In the genomic region with DNA sequence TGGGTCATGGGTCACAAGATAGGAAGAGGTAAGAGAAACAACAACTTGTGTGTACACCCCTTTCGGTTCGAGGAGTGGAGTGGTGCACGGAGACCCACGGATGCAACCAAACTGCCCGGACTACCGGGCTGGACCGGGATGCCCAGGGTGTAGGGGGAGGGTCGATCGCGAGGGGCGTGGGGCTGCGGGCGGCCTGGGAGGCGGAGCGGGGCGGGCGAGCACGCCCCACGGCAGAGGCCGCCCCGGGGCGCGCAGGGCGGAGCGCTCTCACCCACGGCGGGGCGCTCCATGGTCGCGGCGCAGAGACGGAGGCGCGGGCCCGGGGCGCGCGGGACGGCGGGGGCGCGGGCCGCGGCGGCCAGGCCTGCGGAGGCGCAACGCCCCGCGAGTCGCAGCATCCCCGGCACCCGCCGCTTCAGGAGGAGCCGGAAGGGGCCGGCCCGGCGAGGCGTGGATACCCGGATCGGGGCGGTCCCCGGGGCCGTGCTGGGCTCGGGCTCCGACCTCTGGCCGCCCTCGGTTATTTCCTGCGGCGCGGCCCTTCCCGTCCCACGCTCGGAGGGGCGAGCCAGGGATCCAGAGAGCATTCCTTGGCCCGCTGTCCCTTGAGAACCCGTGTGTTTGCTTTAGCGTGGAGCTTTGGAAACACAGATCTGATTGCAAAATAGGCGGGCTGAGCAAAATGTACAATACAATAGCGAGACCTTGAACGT, we compare ENCODE assay signal across 8 mouse cellular contexts. TPM values are rescaled to one million over a fixed set of nuclear protein-coding genes. Genes with fewer than 3 reads are reported as not detected.
A peak's percentile ranks its signal among the peaks of the same experiment; 100 is the strongest.
DNase-seq lines count a peak whose midpoint lies in the region; ATAC-seq and TF ChIP-seq lines count a peak whose summit lies in the region.

No protein-coding gene starts in this region.

- H3K9ac ChIP-seq in hindbrain, embryonic 16.5 days (ENCODE audit: low read depth, low read length), result peak overlapping the region; percentile 90

- H3K4me2 ChIP-seq in hindbrain, embryonic 16.5 days (ENCODE audit: low read length), result peak overlapping the region; percentile 74

- intact Hi-C loops in gastrocnemius, adult 2 months (cut with DNase I), result no loop called here

- H3K36me3 ChIP-seq in hindbrain, embryonic 16.5 days (ENCODE audit: control insufficient read depth, insufficient read depth, low read length), result no peaks in the 10 kb centered on the region

- TF ChIP-seq POLR2A in cortical plate, adult 2 months (IDR thresholded peaks at IDR 0.05; ENCODE audit: extremely low read depth, insufficient read depth, low read length), result peak; percentile 66

- no peaks in the 10 kb centered on the region for H3K4me1 ChIP-seq in cortical plate, adult 2 months (ENCODE audit: control insufficient read depth, insufficient read depth, low read length)
- peaks cover 9% of the 10 kb centered on the region for H3K4me1 ChIP-seq in hindbrain, embryonic 16.5 days (ENCODE audit: control insufficient read depth, insufficient read depth, low read depth, low read length)

- no peak for TF ChIP-seq CTCF in cortical plate, adult 2 months (IDR thresholded peaks at IDR 0.05; ENCODE audit: extremely low read depth, insufficient read depth, low read length)
- TF ChIP-seq CTCF in gastrocnemius, adult 2 months (IDR thresholded peaks at IDR 0.05), result peak; percentile 22; the same call in 1 of the 2 replicates

- peak; percentile 84 for ATAC-seq in activated CD4-positive, CD25-positive, alpha-beta regulatory T cell, adult 4 months
- ATAC-seq in hindbrain, embryonic 16.5 days, result peak; percentile 96
- ATAC-seq in megakaryocyte, adult 5-6 weeks (ENCODE audit: poor library complexity, severe bottlenecking), result peak; percentile 85

- under 1% methylated on average over 42 of the region's 81 CpGs for WGBS in hindbrain, embryonic 16.5 days

- H3K27ac ChIP-seq in cortical plate, adult 2 months (ENCODE audit: insufficient read depth, low read length), result peak overlapping the region; percentile 44
- peak overlapping the region; percentile 85 for H3K27ac ChIP-seq in gastrocnemius, adult 2 months
- H3K27ac ChIP-seq in hindbrain, embryonic 16.5 days (ENCODE audit: low read depth, low read length), result peak overlapping the region; percentile 92

- H3K4me3 ChIP-seq in cortical plate, adult 2 months (ENCODE audit: insufficient read depth, low read length), result peak overlapping the region; percentile 47
- peak overlapping the region; percentile 80 for H3K4me3 ChIP-seq in gastrocnemius, adult 2 months
- H3K4me3 ChIP-seq in hindbrain, embryonic 16.5 days (ENCODE audit: low read length), result peak overlapping the region; percentile 72

- H3K9me3 ChIP-seq in hindbrain, embryonic 16.5 days (ENCODE audit: control insufficient read depth, low read length), result no peaks in the 10 kb centered on the region

- DNase-seq in gastrocnemius, adult 2 months, result peak; percentile 96
- peak; percentile 66 to 76 for DNase-seq in left cerebral cortex, adult 8-10 months (ENCODE audit: low spot score in 2 of 2)
- peak; percentile 87 for DNase-seq in right cerebral cortex, adult 18-20 months
- peak; percentile 92 for DNase-seq in urinary bladder, adult 2 months (ENCODE audit: low spot score)

- no peaks in the 10 kb centered on the region for H3K27me3 ChIP-seq in hindbrain, embryonic 16.5 days (replicated peaks; ENCODE audit: control insufficient read depth, insufficient read depth, low read length)

RNA-seq across cellular contexts. Expression of gene Akap7, which starts 10.9 kb away (rescaled TPM):
- polyA plus RNA-seq in activated CD4-positive, CD25-positive, alpha-beta regulatory T cell, adult 4 months (2017; shearing (Covaris generic)), result 1 to 10 TPM; 4.1 to 5.4 TPM
- 64.9 and 70.5 TPM in 2 replicates for polyA plus RNA-seq in cortical plate, adult 2 months (2012; rRNA removed)
- total RNA-seq in gastrocnemius, adult 2 months (2021), result 10 to 100 TPM; 18.3 to 25.6 TPM
- polyA plus RNA-seq in hindbrain, embryonic 16.5 days (2015; fragmentation: Nextera tagmentation; extraction: Ambion mirVana), result 61.6 and 78.8 TPM in 2 replicates
- 10 to 100 TPM; 68.4 to 76.6 (median 72.1) TPM for total RNA-seq in left cerebral cortex, adult 8-10 months (2022)
- 15.5 and 20.1 TPM in 2 replicates for total RNA-seq in megakaryocyte, adult 5-6 weeks (2015)
- 18.5 and 18.8 TPM in 2 replicates for total RNA-seq in megakaryocyte, adult 5-6 weeks (2017)
- polyA plus RNA-seq in urinary bladder, adult 2 months (2012; rRNA removed), result 30.8 and 35.7 TPM in 2 replicates

Comparison
In these comparisons a context has a peak if more than half of its experiments do, and no peak if none do; other contexts are left out.
1. Peak in every context shown above with its lines: DNase-seq, ATAC-seq, H3K4me3 ChIP-seq and H3K27ac ChIP-seq.